In the genomic region with DNA sequence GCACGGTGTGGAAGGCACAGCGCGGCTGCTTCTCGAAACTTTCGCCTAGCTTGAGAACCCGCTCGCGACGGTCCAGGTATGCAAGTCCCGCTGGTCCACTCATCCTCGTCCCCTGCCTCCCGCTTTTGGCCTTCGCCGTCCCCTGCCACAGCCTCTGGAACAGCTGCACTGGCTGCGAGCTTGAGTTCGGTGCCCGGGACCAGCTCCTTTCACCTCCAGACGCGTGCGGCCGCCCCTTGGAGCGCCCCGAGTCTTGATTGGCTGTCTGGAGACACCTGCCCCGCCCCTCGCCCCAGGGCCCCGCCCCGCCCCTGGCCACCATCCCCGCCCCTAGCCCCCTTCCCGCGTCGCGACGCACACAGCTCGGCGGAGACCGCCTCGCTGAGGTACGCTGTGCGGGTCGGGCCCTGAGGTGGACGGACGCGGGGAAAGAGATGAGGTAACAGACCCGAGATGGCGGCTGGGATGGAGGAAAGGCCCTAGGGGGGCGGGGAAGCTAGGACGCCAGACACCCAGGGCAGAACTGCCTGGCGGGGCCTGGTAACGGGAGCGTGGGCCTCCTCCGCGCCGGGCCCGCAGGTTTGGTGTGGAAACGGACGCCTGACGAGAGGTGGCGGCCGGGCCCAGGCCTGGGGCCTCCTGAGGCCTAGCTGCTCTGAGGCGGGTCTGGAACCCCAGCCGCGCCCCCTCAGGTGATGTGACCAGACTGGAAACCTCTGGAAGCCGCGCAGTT, we compare ENCODE assay signal across 8 mouse cellular contexts. TPM values are rescaled to one million over a fixed set of nuclear protein-coding genes. Genes with fewer than 3 reads are reported as not detected.
DNase-seq lines count a peak whose midpoint lies in the region; ATAC-seq and TF ChIP-seq lines count a peak whose summit lies in the region.

A gene (plus strand): TSS at position 332 of the 733 bp plus-strand sequence.

- peak within 1 kb of the TSS; percentile 57; the same call in 1 of the 2 replicates for H3K27ac ChIP-seq in forebrain, embryonic 11.5 days (ENCODE audit: low read depth, low read length)
- no peak within 1 kb of the TSS for H3K27ac ChIP-seq in heart, embryonic 16.5 days (ENCODE audit: low read length)
- no peak within 1 kb of the TSS for H3K27ac ChIP-seq in liver, embryonic 14.5 days
- peak within 1 kb of the TSS; percentile 24 for H3K27ac ChIP-seq in neural tube, embryonic 11.5 days (ENCODE audit: low read depth, low read length)
- H3K27ac ChIP-seq in stomach, embryonic 16.5 days (ENCODE audit: low read length): no peak within 1 kb of the TSS; the same call in 1 of the 2 replicates

- no peaks in the 10 kb centered on the region for H3K9me3 ChIP-seq in E14TG2a.4 (ENCODE audit: low read length)
- H3K9me3 ChIP-seq in forebrain, embryonic 11.5 days (ENCODE audit: control insufficient read depth, low read length): no peaks in the 10 kb centered on the region
- H3K9me3 ChIP-seq in heart, embryonic 16.5 days (replicated peaks; ENCODE audit: control insufficient read depth, low read length): no peaks in the 10 kb centered on the region
- H3K9me3 ChIP-seq in liver, embryonic 14.5 days (ENCODE audit: control insufficient read depth, low read length): no peaks in the 10 kb centered on the region
- H3K9me3 ChIP-seq in neural tube, embryonic 11.5 days (ENCODE audit: control insufficient read depth, low read length): no peaks in the 10 kb centered on the region
- no peaks in the 10 kb centered on the region for H3K9me3 ChIP-seq in stomach, embryonic 16.5 days (replicated peaks; ENCODE audit: control insufficient read depth, low read length)

- peak; percentile 70 for DNase-seq in c-Kit-positive CD71-positive TER-119-negative erythroid progenitor cells, embryonic 14.5 days (ENCODE audit: low read depth)
- DNase-seq in forebrain, embryonic 11.5 days (ENCODE audit: low spot score): peak; percentile 96
- DNase-seq in kidney, postnatal 36 days: peak; percentile 87 to 93
- DNase-seq in liver, embryonic 14.5 days (ENCODE audit: low read depth in 3 of 3, low spot score in 3 of 3): peak; percentile 73 to 74 (median 73)
- DNase-seq in neural tube, embryonic 11.5 days (ENCODE audit: low spot score): peak; percentile 89

- peaks cover 10% of the 10 kb centered on the region for H3K27me3 ChIP-seq in E14TG2a.4 (ENCODE audit: insufficient read depth, low read length)
- H3K27me3 ChIP-seq in forebrain, embryonic 11.5 days (ENCODE audit: control insufficient read depth, insufficient read depth, low read length): no peaks in the 10 kb centered on the region
- no peaks in the 10 kb centered on the region for H3K27me3 ChIP-seq in heart, embryonic 16.5 days (ENCODE audit: control insufficient read depth, insufficient read depth, low read length)
- H3K27me3 ChIP-seq in liver, embryonic 14.5 days (ENCODE audit: control insufficient read depth, insufficient read depth, low read length): no peaks in the 10 kb centered on the region; the same call in 1 of the 2 replicates
- 0 out of 2 replicates have a peak, but pooled peaks cover 2% of the 10 kb centered on the region for H3K27me3 ChIP-seq in neural tube, embryonic 11.5 days (ENCODE audit: control insufficient read depth, insufficient read depth, low read length)
- H3K27me3 ChIP-seq in stomach, embryonic 16.5 days (ENCODE audit: control insufficient read depth, insufficient read depth, low read length): no peaks in the 10 kb centered on the region

- H3K4me1 ChIP-seq in E14TG2a.4 (replicated peaks; ENCODE audit: low read depth, low read length): peaks cover 9% of the 10 kb centered on the region
- H3K4me1 ChIP-seq in forebrain, embryonic 11.5 days (replicated peaks; ENCODE audit: control insufficient read depth, insufficient read depth, low read length): no peaks in the 10 kb centered on the region
- H3K4me1 ChIP-seq in heart, embryonic 16.5 days (ENCODE audit: control insufficient read depth, insufficient read depth, low read length): peaks cover 7% of the 10 kb centered on the region
- H3K4me1 ChIP-seq in liver, embryonic 14.5 days (replicated peaks; ENCODE audit: control insufficient read depth in 2 of 2, insufficient read depth in 2 of 2, low read length in 1 of 2): peaks cover 7 to 10% of the 10 kb centered on the region in 2 experiments
- no peaks in the 10 kb centered on the region; the same call in 1 of the 2 replicates for H3K4me1 ChIP-seq in neural tube, embryonic 11.5 days (ENCODE audit: control insufficient read depth, insufficient read depth, low read length)
- H3K4me1 ChIP-seq in stomach, embryonic 16.5 days (ENCODE audit: control insufficient read depth, insufficient read depth, low read length): peaks cover 10% of the 10 kb centered on the region

- TF ChIP-seq EP300 in liver, embryonic 14.5 days (IDR thresholded peaks at IDR 0.05; ENCODE audit: low read depth): no peak

- peak within 1 kb of the TSS; percentile 91 for H3K4me3 ChIP-seq in E14TG2a.4 (replicated peaks; ENCODE audit: low read length)
- peak within 1 kb of the TSS; percentile 81 for H3K4me3 ChIP-seq in forebrain, embryonic 11.5 days (ENCODE audit: low read depth, low read length)
- peak within 1 kb of the TSS; percentile 75 for H3K4me3 ChIP-seq in heart, embryonic 16.5 days (ENCODE audit: low read length)
- H3K4me3 ChIP-seq in liver, embryonic 14.5 days (ENCODE audit: insufficient read depth in 1 of 2, low read depth in 2 of 2, low read length in 2 of 2): peak within 1 kb of the TSS; percentile 76 to 82
- H3K4me3 ChIP-seq in neural tube, embryonic 11.5 days (ENCODE audit: low read depth, low read length): peak within 1 kb of the TSS; percentile 73
- peak within 1 kb of the TSS; percentile 84 for H3K4me3 ChIP-seq in stomach, embryonic 16.5 days (replicated peaks; ENCODE audit: low read length)

- H3K4me2 ChIP-seq in forebrain, embryonic 11.5 days (ENCODE audit: low read depth, low read length, severe bottlenecking): peak within 1 kb of the TSS; percentile 78
- H3K4me2 ChIP-seq in heart, embryonic 16.5 days (ENCODE audit: low read depth, low read length): peak within 1 kb of the TSS; percentile 94
- peak within 1 kb of the TSS; percentile 95 for H3K4me2 ChIP-seq in liver, embryonic 14.5 days (ENCODE audit: low read depth)
- peak within 1 kb of the TSS; percentile 57 for H3K4me2 ChIP-seq in neural tube, embryonic 11.5 days (ENCODE audit: low read depth)
- peak within 1 kb of the TSS; percentile 80 for H3K4me2 ChIP-seq in stomach, embryonic 16.5 days (ENCODE audit: low read depth, low read length)

- TF ChIP-seq CTCF in E14TG2a.4 (conservative IDR thresholded peaks at IDR 0.05; ENCODE audit: low read length): no peak
- no peak for TF ChIP-seq CTCF in liver, embryonic 14.5 days (IDR thresholded peaks at IDR 0.05; ENCODE audit: low read depth)

- no peaks in the 10 kb centered on the region; the same call in 1 of the 2 replicates for H3K36me3 ChIP-seq in E14TG2a.4 (ENCODE audit: insufficient read depth, low read length)
- H3K36me3 ChIP-seq in forebrain, embryonic 11.5 days (ENCODE audit: control insufficient read depth, insufficient read depth, low read length): no peaks in the 10 kb centered on the region
- H3K36me3 ChIP-seq in heart, embryonic 16.5 days (ENCODE audit: control insufficient read depth, insufficient read depth): no peaks in the 10 kb centered on the region
- H3K36me3 ChIP-seq in liver, embryonic 14.5 days (replicated peaks; ENCODE audit: control insufficient read depth, insufficient read depth, low read depth): no peaks in the 10 kb centered on the region
- no peaks in the 10 kb centered on the region for H3K36me3 ChIP-seq in neural tube, embryonic 11.5 days (ENCODE audit: control insufficient read depth, insufficient read depth, low read length)
- no peaks in the 10 kb centered on the region for H3K36me3 ChIP-seq in stomach, embryonic 16.5 days (ENCODE audit: control insufficient read depth, insufficient read depth, low read length)

- WGBS in forebrain, embryonic 11.5 days: 1% methylated on average over 64 of the region's 64 CpGs
- WGBS in heart, embryonic 16.5 days: under 1% methylated on average over 64 of the region's 64 CpGs
- WGBS in liver, embryonic 14.5 days (ENCODE audit: insufficient replicate concordance): under 1% methylated on average over 64 of the region's 64 CpGs
- WGBS in neural tube, embryonic 11.5 days: under 1% methylated on average over 61 of the region's 64 CpGs
- WGBS in stomach, embryonic 16.5 days: under 1% methylated on average over 62 of the region's 64 CpGs

- ATAC-seq in forebrain, embryonic 11.5 days (replicated peaks; ENCODE audit: low FRiP score): peak; percentile 99
- ATAC-seq in heart, embryonic 16.5 days (replicated peaks; ENCODE audit: extremely low read depth, insufficient read depth, low FRiP score): peak; percentile 99
- ATAC-seq in liver, embryonic 14.5 days (ENCODE audit: insufficient read depth): peak; percentile 100
- ATAC-seq in neural tube, embryonic 11.5 days (ENCODE audit: insufficient read depth, low FRiP score, low TSS enrichment): peak; percentile 97
- peak; percentile 99 for ATAC-seq in stomach, embryonic 16.5 days (ENCODE audit: insufficient read depth, low FRiP score)

- H3K9ac ChIP-seq in forebrain, embryonic 11.5 days (ENCODE audit: low read length): peak within 1 kb of the TSS; percentile 95
- H3K9ac ChIP-seq in heart, embryonic 16.5 days (ENCODE audit: low read length): peak within 1 kb of the TSS; percentile 87
- peak within 1 kb of the TSS; percentile 85 for H3K9ac ChIP-seq in liver, embryonic 14.5 days (replicated peaks)
- peak within 1 kb of the TSS; percentile 81 for H3K9ac ChIP-seq in neural tube, embryonic 11.5 days (ENCODE audit: low read length)
- peak within 1 kb of the TSS; percentile 72 for H3K9ac ChIP-seq in stomach, embryonic 16.5 days (ENCODE audit: low read length)

RNA-seq across cellular contexts. Expression of the gene that starts here (rescaled TPM):
- 68.0 and 72.7 TPM in 2 replicates for polyA plus RNA-seq in forebrain, embryonic 11.5 days (2014; fragmentation: Nextera tagmentation; extraction: Ambion mirVana)
- polyA plus RNA-seq in heart, embryonic 16.5 days (2015; fragmentation: Nextera tagmentation; extraction: Ambion mirVana): 21.2 and 21.6 TPM in 2 replicates
- polyA plus RNA-seq in liver, embryonic 14.5 days (2012; rRNA removed): 1.7 and 3.1 TPM in 2 replicates
- polyA plus RNA-seq in liver, embryonic 14.5 days (2014; fragmentation: Nextera tagmentation; extraction: Ambion mirVana): 6.8 and 8.7 TPM in 2 replicates
- polyA plus RNA-seq in neural tube, embryonic 11.5 days (2014; fragmentation: Nextera tagmentation; extraction: Ambion mirVana): 63.6 and 66.2 TPM in 2 replicates
- polyA plus RNA-seq in stomach, embryonic 16.5 days (2015; fragmentation: Nextera tagmentation; extraction: Ambion mirVana): 24.6 and 24.8 TPM in 2 replicates

Comparison
In these comparisons a context has a peak if more than half of its experiments do, and no peak if none do; other contexts are left out.
1. H3K27ac ChIP-seq: peak in forebrain, embryonic 11.5 days (single experiment) and neural tube, embryonic 11.5 days (single experiment); none in heart, embryonic 16.5 days (single experiment), liver, embryonic 14.5 days (single experiment) and stomach, embryonic 16.5 days (single experiment).
2. Peak in every context shown above with its lines, with median percentiles within 50 percentile points of each other: H3K4me3 ChIP-seq, DNase-seq, ATAC-seq, H3K4me2 ChIP-seq and H3K9ac ChIP-seq.